ENCODE assay signal across 8 mouse cellular contexts in genomic region chr16:38712581-38713403, GRCm38 (mm10). TPM values are rescaled to one million over a fixed set of nuclear protein-coding genes. Genes with fewer than 3 reads are reported as not detected.
A peak's percentile ranks its signal among the peaks of the same experiment; 100 is the strongest.
DNase-seq lines count a peak whose midpoint lies in the region; ATAC-seq and TF ChIP-seq lines count a peak whose summit lies in the region.

Arhgap31 (minus strand) TSS chr16:38713274.

- H3K27me3 ChIP-seq in heart, embryonic 12.5 days (replicated peaks), result no peaks in the 10 kb centered on the region
- no peaks in the 10 kb centered on the region for H3K27me3 ChIP-seq in kidney, embryonic 16.5 days (ENCODE audit: insufficient read depth, low read length)
- H3K27me3 ChIP-seq in liver, embryonic 11.5 days (replicated peaks; ENCODE audit: control insufficient read depth, insufficient read depth, low read length), result peaks cover 41% of the 10 kb centered on the region
- no peaks in the 10 kb centered on the region for H3K27me3 ChIP-seq in myocyte (ENCODE audit: control insufficient read depth, insufficient read depth, insufficient read length)

- peak within 1 kb of the TSS; percentile 74 for H3ac ChIP-seq in myocyte (ENCODE audit: control insufficient read depth, insufficient read length)

- H3K4me2 ChIP-seq in heart, embryonic 12.5 days, result peak within 1 kb of the TSS; percentile 73
- peak within 1 kb of the TSS; percentile 77 for H3K4me2 ChIP-seq in kidney, embryonic 16.5 days (replicated peaks; ENCODE audit: low read depth, low read length)
- H3K4me2 ChIP-seq in liver, embryonic 11.5 days, result peak within 1 kb of the TSS; percentile 89
- peak within 1 kb of the TSS; percentile 95 for H3K4me2 ChIP-seq in myocyte (ENCODE audit: low read depth)

- peak; percentile 66 for TF ChIP-seq POLR2A in myocyte (IDR thresholded peaks at IDR 0.05; ENCODE audit: insufficient read length, low read depth)

- H3K9me3 ChIP-seq in heart, embryonic 12.5 days (replicated peaks), result no peaks in the 10 kb centered on the region
- no peaks in the 10 kb centered on the region for H3K9me3 ChIP-seq in kidney, embryonic 16.5 days (ENCODE audit: low read length)
- no peaks in the 10 kb centered on the region for H3K9me3 ChIP-seq in liver, embryonic 11.5 days (ENCODE audit: control insufficient read depth, low read length)

- peaks cover 45% of the 10 kb centered on the region for H3K79me2 ChIP-seq in myocyte (ENCODE audit: control insufficient read depth, insufficient read depth)

- H3K4me3 ChIP-seq in heart, embryonic 12.5 days, result peak within 1 kb of the TSS; percentile 88
- H3K4me3 ChIP-seq in kidney, embryonic 16.5 days (ENCODE audit: low read length), result peak within 1 kb of the TSS; percentile 77
- peak within 1 kb of the TSS; percentile 68 for H3K4me3 ChIP-seq in liver, embryonic 11.5 days (ENCODE audit: low read depth, low read length)
- peak within 1 kb of the TSS; percentile 81 for H3K4me3 ChIP-seq in myocyte

- peaks cover 6% of the 10 kb centered on the region; the same call in 1 of the 2 replicates for H3K36me3 ChIP-seq in heart, embryonic 12.5 days
- H3K36me3 ChIP-seq in kidney, embryonic 16.5 days (ENCODE audit: insufficient read depth, low read length), result no peaks in the 10 kb centered on the region
- no peaks in the 10 kb centered on the region for H3K36me3 ChIP-seq in liver, embryonic 11.5 days (ENCODE audit: control insufficient read depth, insufficient read depth, low read length)
- H3K36me3 ChIP-seq in myocyte (ENCODE audit: control insufficient read depth, insufficient read depth), result no peaks in the 10 kb centered on the region

- H3K9ac ChIP-seq in heart, embryonic 12.5 days, result peak within 1 kb of the TSS; percentile 97
- peak within 1 kb of the TSS; percentile 81 for H3K9ac ChIP-seq in kidney, embryonic 16.5 days (replicated peaks; ENCODE audit: low read length)
- peak within 1 kb of the TSS; percentile 65 for H3K9ac ChIP-seq in liver, embryonic 11.5 days (ENCODE audit: low read depth, low read length)

- peaks cover 43% of the 10 kb centered on the region for H3K4me1 ChIP-seq in heart, embryonic 12.5 days (replicated peaks)
- H3K4me1 ChIP-seq in kidney, embryonic 16.5 days (ENCODE audit: insufficient read depth, low read length), result peaks cover 8% of the 10 kb centered on the region
- no peaks in the 10 kb centered on the region for H3K4me1 ChIP-seq in liver, embryonic 11.5 days (replicated peaks; ENCODE audit: control insufficient read depth, insufficient read depth, low read length)

- DNase-seq in B cell, adult 2 months, result peak; percentile 72 to 79
- DNase-seq in brain, adult 2 months (ENCODE audit: low read depth, low spot score), result peak; percentile 69
- peak; percentile 78 for DNase-seq in liver, embryonic 11.5 days (ENCODE audit: low spot score)
- DNase-seq in spleen, postnatal 36 days (ENCODE audit: low spot score in 2 of 2), result peak; percentile 67 to 73

- under 1% methylated on average over 74 of the region's 74 CpGs for WGBS in heart, embryonic 12.5 days
- WGBS in kidney, embryonic 16.5 days, result under 1% methylated on average over 70 of the region's 74 CpGs
- under 1% methylated on average over 74 of the region's 74 CpGs for WGBS in liver, embryonic 11.5 days

- ATAC-seq in erythroid progenitor cell, adult 5-6 weeks (replicated peaks; ENCODE audit: low FRiP score, poor library complexity, severe bottlenecking), result peak; percentile 95
- peak; percentile 91 for ATAC-seq in heart, embryonic 12.5 days (ENCODE audit: insufficient number of reproducible peaks, low FRiP score)
- ATAC-seq in kidney, embryonic 16.5 days (ENCODE audit: low FRiP score, low TSS enrichment), result peak; percentile 96
- peak; percentile 90 for ATAC-seq in liver, embryonic 11.5 days (replicated peaks; ENCODE audit: low FRiP score)

- peak within 1 kb of the TSS; percentile 98 for H3K27ac ChIP-seq in heart, embryonic 12.5 days (ENCODE audit: poor library complexity, severe bottlenecking)
- peak within 1 kb of the TSS; percentile 94 for H3K27ac ChIP-seq in kidney, embryonic 16.5 days (ENCODE audit: low read length)
- peak within 1 kb of the TSS; percentile 75 for H3K27ac ChIP-seq in liver, embryonic 11.5 days (ENCODE audit: low read depth, low read length)

TF ChIP-seq in myocyte, 11 proteins besides CTCF, POLR2A, EP300 and RAD21:
- TF ChIP-seq POLR2AphosphoS2 (IDR thresholded peaks at IDR 0.05; ENCODE audit: insufficient read length, low read depth) (peak; percentile 70), REST (IDR thresholded peaks at IDR 0.05; ENCODE audit: insufficient read depth, insufficient read length) (no peak)

RNA-seq across cellular contexts. Expression of gene Arhgap31, which starts in this region (rescaled TPM):
- 3.6 and 5.0 TPM in 2 replicates for total RNA-seq in erythroid progenitor cell, adult 5-6 weeks (2015; ENCODE audit: low replicate concordance)
- 0.83 and 1.2 TPM in 2 replicates for total RNA-seq in erythroid progenitor cell, adult 5-6 weeks (2017; ENCODE audit: low replicate concordance)
- 43.1 and 47.7 TPM in 2 replicates for polyA plus RNA-seq in heart, embryonic 12.5 days (2016; fragmentation: Nextera tagmentation; extraction: Ambion mirVana)
- 10.8 and 13.3 TPM in 2 replicates for polyA plus RNA-seq in kidney, embryonic 16.5 days (2015; fragmentation: Nextera tagmentation; extraction: Ambion mirVana)
- 7.0 and 7.4 TPM in 2 replicates for polyA plus RNA-seq in liver, embryonic 11.5 days (2014; fragmentation: Nextera tagmentation; extraction: Ambion mirVana)
- 5.8 TPM for polyA plus RNA-seq in myocyte (2012; fragmentation: generic; extraction: Trizol)

Comparison
In these comparisons a context has a peak if more than half of its experiments do, and no peak if none do; other contexts are left out.
1. Peak in every context shown above with its lines: DNase-seq, ATAC-seq, H3K4me3 ChIP-seq and H3K27ac ChIP-seq.